In genomic region chr9:27074677-27075076, GRCm38 (mm10) we compare ENCODE assay signal across 13 mouse cellular contexts. TPM values are rescaled to one million over a fixed set of nuclear protein-coding genes. Genes with fewer than 3 reads are reported as not detected.
DNase-seq lines count a peak whose midpoint lies in the region; ATAC-seq and TF ChIP-seq lines count a peak whose summit lies in the region.
"Had no signal": no experiment of that assay in that cellular context is flagged by ENCODE, and none has a peak within 500 bp of the region (broad histone marks: within the 10 kb centered on the region; RNA-seq: fewer than 3 reads in every experiment).

No protein-coding gene starts in this region.

- H3K36me3 ChIP-seq in forebrain, postnatal 0 days (ENCODE audit: insufficient read depth), result peaks cover 45% of the 10 kb centered on the region
- H3K36me3 ChIP-seq in forebrain, embryonic 13.5 days (ENCODE audit: poor library complexity, severe bottlenecking), result peaks cover 76% of the 10 kb centered on the region

- WGBS in forebrain, postnatal 0 days, result 75% methylated on average over 1 of the region's 1 CpGs
- WGBS in forebrain, embryonic 13.5 days, result 81% methylated on average over 1 of the region's 1 CpGs

- CTCF ChIA-PET in Patski (lab: Charles Lee), result interaction anchor here (0.7 to 1.7 kb wide), 6 partner anchors 11 to 31 kb away, joined by 3 to 9 read pairs (median 5); no protein-coding TSS in a partner anchor

- no peak overlapping the region for H3K4me2 ChIP-seq in forebrain, postnatal 0 days (ENCODE audit: low read depth)
- H3K4me2 ChIP-seq in forebrain, embryonic 13.5 days, result no peak overlapping the region
- H3K4me2 ChIP-seq: liver, embryonic 15.5 days had no signal

- in situ Hi-C loops in Patski (cut with MboI; ENCODE audit: low pct_unique_long_range_greater_than_20kb), result no loop called here

- peak; percentile 39 for DNase-seq in forebrain, postnatal 0 days
- DNase-seq in layer of hippocampus, adult 2 months (ENCODE audit: low spot score in 2 of 2), result no peak
- DNase-seq in layer of hippocampus, postnatal 14 days (ENCODE audit: low spot score in 2 of 2), result no peak
- DNase-seq in A20 (ENCODE audit: low read depth, low spot score) (peak; percentile 13), Patski (ENCODE audit: low read depth, low spot score) (no peak)
- no peak for DNase-seq in thymus, postnatal 4 days
- no peak for DNase-seq in cerebellum, postnatal 4 days (ENCODE audit: low spot score in 2 of 2)
- DNase-seq: cerebellum, adult 8-10 months; thymus, postnatal 25 days had no signal

- ATAC-seq in forebrain, postnatal 0 days, result no peak
- ATAC-seq in forebrain, embryonic 13.5 days, result no peak
- ATAC-seq in Patski, result peak; percentile 12
- ATAC-seq: forebrain, embryonic 16.5 days had no signal

- POLR2A ChIA-PET in Patski (lab: Charles Lee), result no interaction called here

- no peak overlapping the region for H3K27ac ChIP-seq in forebrain, postnatal 0 days (ENCODE audit: low read depth, low read length)
- H3K27ac ChIP-seq in forebrain, embryonic 13.5 days, result no peak overlapping the region
- no peak overlapping the region for H3K27ac ChIP-seq in layer of hippocampus, adult 2 months
- H3K27ac ChIP-seq: liver, embryonic 15.5 days had no signal

- TF ChIP-seq CTCF in forebrain, postnatal 0 days (IDR thresholded peaks at IDR 0.05; ENCODE audit: low read depth), result peak; percentile 58
- TF ChIP-seq CTCF in layer of hippocampus, adult 2 months (conservative IDR thresholded peaks at IDR 0.05), result peak; percentile 83
- TF ChIP-seq CTCF in Patski (IDR thresholded peaks at IDR 0.05), result peak; percentile 43

- H3K4me1 ChIP-seq in forebrain, postnatal 0 days (ENCODE audit: insufficient read depth), result no peaks in the 10 kb centered on the region
- H3K4me1 ChIP-seq in forebrain, embryonic 13.5 days, result no peaks in the 10 kb centered on the region
- H3K4me1 ChIP-seq: liver, embryonic 15.5 days had no signal

- H3K27me3 ChIP-seq in forebrain, postnatal 0 days (ENCODE audit: insufficient read depth, low read length), result no peaks in the 10 kb centered on the region
- no peaks in the 10 kb centered on the region for H3K27me3 ChIP-seq in forebrain, embryonic 13.5 days
- no peaks in the 10 kb centered on the region for H3K27me3 ChIP-seq in Patski
- H3K27me3 ChIP-seq: liver, embryonic 15.5 days had no signal

- no peak overlapping the region for H3K9ac ChIP-seq in forebrain, postnatal 0 days
- no peak overlapping the region for H3K9ac ChIP-seq in forebrain, embryonic 13.5 days
- H3K9ac ChIP-seq: liver, embryonic 15.5 days had no signal

- no peaks in the 10 kb centered on the region for H3K9me3 ChIP-seq in forebrain, postnatal 0 days (ENCODE audit: low read length)
- 0 out of 2 replicates have a peak, but pooled peaks cover 3% of the 10 kb centered on the region for H3K9me3 ChIP-seq in forebrain, embryonic 13.5 days (replicated peaks)
- H3K9me3 ChIP-seq: liver, embryonic 15.5 days had no signal

- H3K4me3 ChIP-seq in forebrain, postnatal 0 days (ENCODE audit: low read depth, low read length), result no peak overlapping the region
- H3K4me3 ChIP-seq in forebrain, embryonic 13.5 days, result no peak overlapping the region
- no peak overlapping the region for H3K4me3 ChIP-seq in layer of hippocampus, adult 2 months
- H3K4me3 ChIP-seq: liver, embryonic 15.5 days; myocyte had no signal

RNA-seq across cellular contexts. Expression of gene Ncapd3, which starts 44.7 kb away (rescaled TPM):
- 19.8 and 23.1 TPM in 2 replicates for total RNA-seq in forebrain, postnatal 0 days (2014; rRNA removed)
- polyA plus RNA-seq in forebrain, postnatal 0 days (2015; fragmentation: Nextera tagmentation; extraction: Ambion mirVana), result 3.6 and 6.2 TPM in 2 replicates
- polyA plus RNA-seq in forebrain, embryonic 13.5 days (2015; fragmentation: Nextera tagmentation; extraction: Ambion mirVana), result 26.5 and 30.7 TPM in 2 replicates
- 10 to 100 TPM; 18.8 to 19.6 TPM for total RNA-seq in layer of hippocampus, adult 2 months (2021)
- total RNA-seq in layer of hippocampus, postnatal 14 days (2021), result 10 to 100 TPM; 17.2 to 18.2 TPM
- 14.8 TPM for polyA plus RNA-seq in Patski (2021)

RNA-seq across cellular contexts. Expression of gene Vps26b, which starts 44.8 kb away (rescaled TPM):
- 160 and 161 TPM in 2 replicates for total RNA-seq in forebrain, postnatal 0 days (2014; rRNA removed)
- polyA plus RNA-seq in forebrain, postnatal 0 days (2015; fragmentation: Nextera tagmentation; extraction: Ambion mirVana), result 76.1 and 86.1 TPM in 2 replicates
- polyA plus RNA-seq in forebrain, embryonic 13.5 days (2015; fragmentation: Nextera tagmentation; extraction: Ambion mirVana), result 52.6 and 56.5 TPM in 2 replicates
- 100 to 1,000 TPM; 106 to 111 TPM for total RNA-seq in layer of hippocampus, adult 2 months (2021)
- 100 to 1,000 TPM; 114 to 119 TPM for total RNA-seq in layer of hippocampus, postnatal 14 days (2021)
- polyA plus RNA-seq in Patski (2021), result 36.9 TPM

Comparison
In these comparisons a context has a peak if more than half of its experiments do, and no peak if none do; other contexts are left out.
1. DNase-seq: peak in forebrain, postnatal 0 days (single experiment) and A20 (single experiment); none in layer of hippocampus, adult 2 months (0 of 2), layer of hippocampus, postnatal 14 days (0 of 2), Patski (single experiment), thymus, postnatal 4 days (single experiment) and cerebellum, postnatal 4 days (0 of 2).
2. Peak in every context shown above with its lines, with median percentiles within 50 percentile points of each other: CTCF ChIP-seq.